Mouse (Mus musculus): ENCODE results near the gene Slc26a11.

Gene Slc26a11

DNA sequence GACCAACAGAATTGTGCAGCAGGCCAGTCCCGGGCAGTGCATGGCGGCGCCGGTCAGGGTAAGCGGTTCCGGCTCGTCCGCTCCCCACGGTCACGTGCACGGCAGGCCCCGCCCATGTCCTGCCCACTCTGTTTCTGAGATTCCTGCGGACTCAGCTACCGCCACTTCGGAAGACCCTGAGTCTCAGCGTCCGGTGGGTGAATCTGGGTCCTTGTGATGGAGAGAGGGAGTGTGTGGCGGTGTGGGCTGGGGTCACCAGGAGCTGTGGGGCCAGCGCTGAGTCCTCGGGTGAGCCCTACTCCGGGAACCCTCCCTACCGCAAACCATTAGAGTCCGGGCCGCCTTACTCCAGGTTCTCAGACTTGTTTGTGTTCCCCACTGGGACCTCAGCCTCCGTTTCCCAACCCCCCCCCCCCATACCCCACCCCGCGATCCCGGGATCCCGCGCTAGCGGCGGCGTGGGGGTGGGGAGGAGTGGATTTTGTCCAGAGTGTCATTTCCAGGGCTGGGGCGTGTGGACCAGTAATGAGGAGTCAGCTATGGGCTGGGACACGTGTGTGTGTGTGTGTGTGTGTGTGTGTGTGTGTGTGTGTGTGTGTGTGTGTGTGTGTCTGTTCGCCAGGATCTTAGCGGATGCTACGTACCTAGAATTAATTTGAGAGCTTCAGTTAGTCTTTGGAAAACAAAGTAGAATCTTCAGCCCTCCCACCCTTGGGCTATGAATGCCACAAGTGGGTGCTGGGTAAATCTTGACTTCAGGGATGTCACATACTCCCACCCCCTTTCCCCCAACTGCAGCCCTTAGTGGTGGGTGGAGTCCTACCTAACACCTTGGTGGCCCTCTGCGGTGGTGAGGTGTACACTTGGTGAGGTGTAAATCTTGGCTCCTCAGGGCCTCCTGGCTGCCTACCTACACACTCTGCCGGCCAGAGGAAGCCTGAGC lies at the start of gene Slc26a11, which contains the start of gene Sgsh:
Gene Slc26a11 (plus strand): TSS at position 115 of the 943 bp plus-strand sequence.
Gene Sgsh (minus strand): TSS at position 94 of the 943 bp plus-strand sequence.
- peak; percentile 81 for DNase-seq

DNA sequence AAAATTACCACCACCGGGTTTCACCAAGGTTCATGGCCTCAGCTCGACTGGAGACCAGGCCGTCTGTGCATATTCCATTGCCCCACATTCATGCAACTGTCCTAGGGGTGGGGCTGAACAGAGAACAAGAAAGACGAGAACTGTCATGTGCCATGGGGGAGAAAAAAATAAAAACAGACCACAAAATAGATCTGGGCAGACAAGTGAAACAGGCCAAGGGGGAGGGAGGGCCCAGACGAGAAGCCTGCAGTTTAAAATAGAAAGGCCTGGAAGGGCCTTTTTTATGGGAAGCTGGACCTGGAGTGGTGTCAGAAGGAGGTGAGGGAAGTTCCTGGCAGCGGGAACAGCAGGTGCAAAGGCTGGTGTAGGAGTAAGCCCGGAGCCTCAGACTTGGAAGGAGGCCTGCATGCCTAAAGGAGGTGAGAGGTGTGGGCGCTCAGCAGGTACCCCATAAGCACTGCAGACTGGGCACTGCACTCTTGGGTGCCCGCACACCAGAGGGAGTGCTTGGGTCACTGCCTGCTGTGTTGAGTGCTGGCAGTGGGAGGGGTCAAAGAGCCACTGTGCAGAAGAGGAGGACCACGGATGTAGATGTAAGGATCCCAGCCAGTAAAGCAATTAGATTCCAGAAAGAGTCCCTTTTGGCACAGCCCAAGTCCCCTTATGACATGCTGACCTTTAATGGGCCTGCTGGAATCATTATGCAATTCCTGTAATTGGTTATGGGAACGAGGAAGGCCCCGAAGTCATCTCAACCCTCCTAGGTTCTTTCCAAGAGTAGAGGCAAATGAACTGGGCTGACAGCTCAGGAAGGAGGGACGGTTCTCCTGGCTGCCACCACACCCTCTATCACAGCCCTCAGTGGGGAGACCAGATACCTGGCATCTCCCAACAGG lies 48.3 kb upstream of the Slc26a11 start:
- DNase-seq: no peak

DNA sequence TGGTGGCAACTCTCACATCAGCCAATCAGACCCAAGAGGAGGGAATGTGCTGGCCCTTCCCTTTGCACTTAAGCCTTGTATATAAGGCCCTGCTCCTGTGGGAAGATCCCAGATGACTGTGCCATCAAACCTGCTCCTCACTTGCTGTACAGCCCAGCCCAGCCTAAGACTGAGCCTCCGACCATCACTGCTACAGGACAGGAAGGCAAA lies 47.8 kb upstream of the Slc26a11 start, which contains the start of gene Card14:
Gene Card14 (plus strand): TSS at position 111 of the 210 bp plus-strand sequence.
- no peak for DNase-seq

- DNase-seq: no peak
These were observed 47.4 kb upstream of the Slc26a11 start for GRCm38 (mm10) chr11:119307916-119308315.

- no peak for DNase-seq
These were observed 44.7 kb upstream of the Slc26a11 start for GRCm38 (mm10) chr11:119310621-119311020.

GRCm38 (mm10) chr11:119314252-119314936 lies 41.0 kb upstream of the Slc26a11 start:
- DNase-seq: no peak

- DNase-seq: no peak
These were observed 38.6 kb upstream of the Slc26a11 start for GRCm38 (mm10) chr11:119316720-119317119.

- DNase-seq: peak; percentile 42
These were observed 32.8 kb upstream of the Slc26a11 start for GRCm38 (mm10) chr11:119322521-119322920.

DNA sequence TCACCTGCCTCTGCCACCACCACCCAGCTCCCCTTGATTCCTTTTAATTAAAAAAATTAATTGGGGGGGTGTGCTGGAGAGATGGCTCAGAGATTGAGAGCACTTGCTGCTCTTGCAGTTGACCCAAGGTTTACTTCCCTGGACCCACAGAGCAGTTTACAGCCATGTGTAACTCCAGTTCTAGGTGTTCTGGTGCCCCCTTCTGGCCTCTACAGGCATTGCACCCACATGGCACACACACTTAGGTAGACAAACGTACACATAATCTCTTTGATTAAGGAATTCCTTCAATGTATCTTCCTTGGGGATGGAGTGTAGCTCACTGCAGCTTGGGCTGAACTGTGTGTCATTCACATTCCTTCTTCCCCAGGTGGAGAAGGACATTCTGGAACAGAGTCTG lies 30.3 kb upstream of the Slc26a11 start:
- no peak for DNase-seq

DNA sequence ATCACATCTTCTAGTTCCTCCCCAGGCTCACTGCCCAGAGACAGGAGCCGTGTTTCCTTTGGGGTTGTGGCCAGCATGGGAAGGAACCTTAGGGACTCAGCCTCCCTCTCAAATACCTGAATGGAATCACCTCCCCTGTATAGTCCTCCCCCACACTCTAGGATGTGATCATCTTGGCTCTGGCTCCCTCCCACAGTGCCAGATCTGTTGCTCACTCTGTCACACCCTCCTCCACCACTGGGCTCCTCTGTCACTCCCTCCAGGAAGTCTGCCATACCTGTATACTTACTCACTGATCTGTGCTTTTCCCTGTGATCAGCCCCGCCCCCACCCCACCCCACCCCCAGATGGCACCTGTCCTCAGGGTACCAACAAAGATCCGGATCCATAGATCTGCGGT lies 24.8 kb upstream of the Slc26a11 start:
- no peak for DNase-seq

- no peak for DNase-seq
These were observed 23.4 kb upstream of the Slc26a11 start for GRCm38 (mm10) chr11:119331970-119332369.

- DNase-seq: no peak
These were observed 16.9 kb upstream of the Slc26a11 start for GRCm38 (mm10) chr11:119338271-119339059.

DNA sequence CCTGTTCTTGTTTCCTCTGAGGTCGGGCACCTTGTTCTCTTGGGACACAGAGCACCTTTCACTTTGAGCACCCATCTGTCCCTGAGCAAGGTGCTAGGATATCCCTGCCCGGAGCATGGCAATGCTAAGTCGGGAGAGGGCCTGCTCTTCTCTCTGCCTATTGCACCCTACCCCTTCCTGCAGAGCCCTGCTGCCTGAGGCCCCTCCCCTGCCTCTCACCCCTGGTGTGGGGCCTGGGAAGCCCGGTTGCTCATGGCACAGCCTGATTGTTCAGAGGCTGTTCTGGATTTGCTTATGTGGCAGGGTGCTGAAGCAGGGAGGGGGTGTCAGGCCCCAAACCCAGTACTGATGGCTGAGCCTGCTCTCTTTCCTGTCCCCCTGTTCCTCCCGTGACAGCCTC lies 16.2 kb upstream of the Slc26a11 start:
- no peak for DNase-seq

DNA sequence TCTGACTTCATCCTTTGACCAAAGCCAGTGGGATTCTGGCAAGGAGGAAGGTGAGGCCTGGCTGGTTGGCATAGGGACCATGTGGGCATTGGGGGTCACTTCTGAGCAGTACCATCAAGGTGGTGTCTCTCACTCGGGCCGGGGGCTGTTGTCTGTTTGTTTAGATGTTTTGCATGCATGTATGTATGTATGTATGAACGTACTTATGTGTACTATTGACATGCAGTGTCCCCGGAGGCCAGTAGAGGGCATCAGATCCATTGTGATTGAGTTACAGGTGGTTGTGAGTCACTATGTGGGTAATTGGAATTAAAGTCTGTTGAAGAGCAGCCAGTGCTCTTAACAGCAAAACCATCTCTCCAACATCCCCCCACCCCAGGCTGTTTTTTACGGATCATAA lies 15.7 kb upstream of the Slc26a11 start:
- peak; percentile 50 for DNase-seq

- DNase-seq: no peak
These were observed 11.2 kb upstream of the Slc26a11 start for GRCm38 (mm10) chr11:119344178-119344577.

GRCm38 (mm10) chr11:119344865-119345264 lies 10.5 kb upstream of the Slc26a11 start:
- no peak for DNase-seq

DNA sequence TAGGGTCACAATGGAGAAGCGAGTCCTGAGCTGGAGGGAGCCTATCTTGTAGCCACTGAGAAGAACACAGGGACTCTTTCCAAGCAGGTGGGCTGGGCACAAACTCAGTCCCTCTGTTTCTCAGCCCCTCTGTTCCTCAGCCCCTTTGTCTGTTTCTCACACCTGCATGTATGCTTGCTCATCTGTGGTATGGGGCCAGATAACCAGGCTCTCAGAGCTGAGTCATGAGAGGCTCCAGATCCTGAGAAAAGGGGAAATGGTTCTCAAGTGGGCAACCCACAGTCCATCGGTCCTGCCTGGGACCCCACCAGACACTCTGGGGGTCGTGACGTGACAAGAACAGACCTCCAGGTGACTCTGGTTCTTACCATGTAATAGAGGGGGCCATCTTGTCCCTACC lies 8.2 kb upstream of the Slc26a11 start:
- no peak for DNase-seq

DNA sequence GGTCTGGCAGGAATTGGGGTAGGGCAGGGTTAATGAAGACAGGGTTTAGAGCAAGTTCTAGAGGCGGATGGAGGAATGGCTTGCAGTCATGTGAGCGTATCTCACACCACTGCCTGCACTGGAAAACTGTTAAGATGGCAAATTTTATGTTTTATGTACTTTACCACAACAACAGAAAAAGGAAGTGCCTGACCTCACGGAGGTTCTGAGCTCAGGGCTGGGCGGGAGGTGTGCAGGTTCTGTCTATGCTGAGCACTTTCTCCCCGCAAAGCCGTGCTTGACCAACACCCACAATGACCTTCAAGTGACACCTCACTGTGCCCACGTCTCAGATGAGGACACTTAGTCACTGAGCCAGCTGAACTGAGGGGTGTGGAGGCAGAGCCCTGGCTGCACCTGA lies 3.2 kb upstream of the Slc26a11 start:
- no peak for DNase-seq

GRCm38 (mm10) chr11:119353946-119354345 lies 1.4 kb upstream of the Slc26a11 start:
- DNase-seq: peak; percentile 52

GRCm38 (mm10) chr11:119354798-119355442 lies 437 bp upstream of the Slc26a11 start:
- peak; percentile 36 for DNase-seq

DNA sequence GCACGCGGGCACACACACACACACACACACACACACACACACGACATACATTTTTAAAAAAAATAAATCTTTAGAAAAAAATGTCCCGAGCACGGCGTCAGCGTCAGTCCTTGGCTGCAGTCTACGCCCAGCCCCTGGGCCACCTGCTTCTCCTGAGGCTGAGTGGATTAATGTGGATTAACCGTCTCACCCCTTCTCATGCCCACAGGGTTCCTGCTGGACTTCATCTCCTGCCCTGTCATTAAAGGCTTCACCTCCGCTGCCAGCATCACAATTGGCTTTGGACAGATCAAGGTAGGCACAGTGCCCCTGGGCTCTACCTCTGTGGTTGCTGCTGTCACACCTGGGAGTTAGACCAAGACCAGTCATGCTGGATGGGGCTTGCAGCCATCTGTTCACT lies 3.7 kb downstream of the Slc26a11 start:
- DNase-seq: no peak
